Mouse (Mus musculus): Measurements from ENCODE around the gene Nr4a1.

- no peak for TF ChIP-seq CTCF (IDR thresholded peaks at IDR 0.05; ENCODE audit: borderline replicate concordance, insufficient read depth, low read depth, low read length)
- TF ChIP-seq POLR2A (IDR thresholded peaks at IDR 0.05; ENCODE audit: borderline replicate concordance, insufficient read depth, low read length) = no peak
These were observed 20.3 kb upstream of the Nr4a1 start for GRCm38 (mm10) chr15:101233641-101234275.
